Mouse (Mus musculus) left cerebral cortex, adult 2 months (tissue): ENCODE measurements around the gene Pbld1. TPM values are rescaled to one million over a fixed set of nuclear protein-coding genes. Genes with fewer than 3 reads are reported as not detected.
"Not testable (repeated sequence)": the region's sequence is repeated elsewhere in the genome, so short reads cannot be mapped to it uniquely, and the experiment has no call there.

Experiments used
- DNase-seq, 2 experiments: peaks; one replicate each; pipeline ENCODE4 v3.0.0; 2021 to 2022; ENCODE audit warnings: low spot score in 2 of 2, mixed read lengths in 1 of 2; ENCODE audit errors: extremely low spot score in 1 of 2
- H3K27ac ChIP-seq: fragments of 200-600 bp; 2 replicates; pipeline ENCODE4 v1.8.1; 2022
- H3K4me3 ChIP-seq: fragments of 200-600 bp; 2 replicates; pipeline ENCODE4 v1.8.1; 2022
- CTCF ChIP-seq: fragments of 200-600 bp; IDR thresholded peaks from 2 replicates; pipeline ENCODE4 v1.8.1; 2022; ENCODE audit warnings: antibody characterized with exemption, mild to moderate bottlenecking, moderate library complexity
- intact Hi-C: fragments of 180-260 bp; cut with DNase I; formaldehyde crosslinking; loops from one replicate; pipeline ENCODE4 v1.15.1; 2025
- total RNA-seq, 2 experiments: library from RNA; stranded (reverse); gene quantifications; 2 replicates each; pipeline ENCODE4 v1.2.3; 2021

Gene Pbld1
- total RNA-seq, 2 experiments from 2014 or later, result 0.23 to 0.66 TPM

DNA sequence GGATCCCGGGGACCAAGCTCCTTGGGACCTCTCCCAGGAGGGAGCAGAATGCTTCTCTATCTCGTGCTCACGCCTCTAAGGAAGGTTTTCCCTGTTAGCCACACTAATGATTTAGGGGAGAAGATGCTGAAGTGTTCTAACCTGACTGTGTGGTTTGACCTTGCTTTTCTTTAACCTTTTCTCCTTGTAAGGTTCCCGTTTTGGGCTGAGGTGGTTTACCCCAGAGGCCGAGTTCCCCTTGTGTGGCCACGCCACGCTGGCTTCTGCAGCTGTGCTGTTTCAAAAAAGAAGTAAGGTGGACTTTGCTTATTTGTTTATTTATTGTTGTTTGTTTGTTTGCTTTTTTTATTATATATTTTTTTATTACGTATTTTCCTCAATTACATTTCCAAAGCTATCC lies 12.2 kb upstream of the Pbld1 start:
- DNase-seq, result no peak
- intact Hi-C loops, result no loop called here
- Histone ChIP-seq H3K4me3 (no peak overlapping the region), H3K27ac (no peak overlapping the region)
- TF ChIP-seq CTCF, result no peak

DNA sequence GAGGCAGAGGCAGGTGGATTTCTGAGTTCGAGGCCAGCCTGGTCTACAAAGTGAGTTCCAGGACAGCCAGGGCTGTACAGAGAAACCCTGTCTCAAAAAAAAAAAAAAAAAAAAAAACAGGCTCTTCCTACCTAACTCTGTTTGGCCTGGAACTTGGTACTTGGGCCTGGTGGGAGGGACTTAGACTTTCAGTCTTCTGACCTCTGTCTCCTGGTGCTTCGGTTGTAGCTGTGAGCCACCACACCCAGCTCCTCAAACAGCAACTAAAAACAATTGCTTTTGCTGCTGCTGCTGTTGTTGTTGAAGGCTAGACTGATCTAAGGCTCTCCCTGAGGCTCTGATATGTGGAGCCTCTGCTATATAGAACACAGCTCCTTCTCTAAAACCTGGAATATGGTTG lies 10.9 kb upstream of the Pbld1 start:
- intact Hi-C loops, result no loop called here
- DNase-seq, result no peak

GRCm38 (mm10) chr10:63051267-63051666 lies 8.7 kb upstream of the Pbld1 start:
- TF ChIP-seq CTCF, result no peak
- no peak for DNase-seq
- Histone ChIP-seq H3K27ac (no peak overlapping the region), H3K4me3 (no peak overlapping the region)
- intact Hi-C loops, result no loop called here

More for the DNA sequence above, 10.9 kb upstream of the Pbld1 start:
- Histone ChIP-seq H3K27ac (no peak overlapping the region), H3K4me3 (no peak overlapping the region)
- TF ChIP-seq CTCF, result no peak

DNA sequence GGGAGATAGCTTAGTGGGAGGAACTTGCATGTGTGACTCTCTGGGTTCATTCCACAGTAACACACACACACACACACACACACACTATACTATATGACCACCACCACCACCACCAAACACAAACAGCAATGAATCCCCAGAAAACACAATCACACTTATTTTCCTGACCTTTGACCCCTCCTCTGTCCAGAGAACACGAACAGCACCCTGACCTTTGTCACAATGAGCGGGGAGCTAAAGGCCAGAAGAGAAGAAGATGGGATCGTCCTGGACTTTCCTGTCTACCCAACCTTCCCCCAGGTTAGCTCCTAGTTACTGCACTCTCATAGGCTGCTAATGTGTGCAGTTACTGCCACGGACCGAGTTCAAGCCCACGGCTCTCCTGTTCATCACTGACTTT lies 8.0 kb upstream of the Pbld1 start:
- no peak for TF ChIP-seq CTCF
- Histone ChIP-seq H3K4me3 (no peak overlapping the region), H3K27ac (no peak overlapping the region)
- intact Hi-C loops, result no loop called here
- DNase-seq, result no peak

- H3K4me3 ChIP-seq, result no peak overlapping the region
- intact Hi-C loops, result no loop called here
- DNase-seq, result no peak
- TF ChIP-seq CTCF, result no peak
- no peak overlapping the region for H3K27ac ChIP-seq
These were observed 7.0 kb upstream of the Pbld1 start for GRCm38 (mm10) chr10:63053007-63053406.

GRCm38 (mm10) chr10:63054071-63054470 lies 5.9 kb upstream of the Pbld1 start:
- intact Hi-C loops, H3K27ac ChIP-seq, H3K4me3 ChIP-seq, DNase-seq: not testable (repeated sequence)

DNA sequence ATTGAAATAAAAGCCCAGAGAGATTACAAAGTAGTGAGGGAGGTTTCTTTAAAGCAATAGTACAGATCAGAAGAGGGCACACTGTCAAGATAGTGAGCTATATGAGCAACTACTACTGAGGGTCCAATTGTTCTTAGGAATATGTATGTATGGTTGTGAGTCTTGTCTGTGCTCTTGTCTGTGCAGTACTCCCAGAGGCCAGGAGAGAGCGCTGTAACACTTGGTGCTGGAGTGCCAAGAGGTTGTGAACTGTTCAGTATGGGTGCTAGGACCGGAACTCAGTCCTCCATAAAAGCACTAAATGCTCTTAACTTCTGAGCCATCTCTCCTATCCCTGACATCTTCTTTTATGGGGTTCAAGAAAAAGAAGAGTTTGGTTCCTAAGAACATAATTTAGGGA lies 5.4 kb upstream of the Pbld1 start:
- no peak for DNase-seq
- no peak overlapping the region for H3K4me3 ChIP-seq
- H3K27ac ChIP-seq, result no peak overlapping the region
- TF ChIP-seq CTCF, result no peak; the same call in 1 of the 2 replicates
- intact Hi-C loops, result no loop called here

DNA sequence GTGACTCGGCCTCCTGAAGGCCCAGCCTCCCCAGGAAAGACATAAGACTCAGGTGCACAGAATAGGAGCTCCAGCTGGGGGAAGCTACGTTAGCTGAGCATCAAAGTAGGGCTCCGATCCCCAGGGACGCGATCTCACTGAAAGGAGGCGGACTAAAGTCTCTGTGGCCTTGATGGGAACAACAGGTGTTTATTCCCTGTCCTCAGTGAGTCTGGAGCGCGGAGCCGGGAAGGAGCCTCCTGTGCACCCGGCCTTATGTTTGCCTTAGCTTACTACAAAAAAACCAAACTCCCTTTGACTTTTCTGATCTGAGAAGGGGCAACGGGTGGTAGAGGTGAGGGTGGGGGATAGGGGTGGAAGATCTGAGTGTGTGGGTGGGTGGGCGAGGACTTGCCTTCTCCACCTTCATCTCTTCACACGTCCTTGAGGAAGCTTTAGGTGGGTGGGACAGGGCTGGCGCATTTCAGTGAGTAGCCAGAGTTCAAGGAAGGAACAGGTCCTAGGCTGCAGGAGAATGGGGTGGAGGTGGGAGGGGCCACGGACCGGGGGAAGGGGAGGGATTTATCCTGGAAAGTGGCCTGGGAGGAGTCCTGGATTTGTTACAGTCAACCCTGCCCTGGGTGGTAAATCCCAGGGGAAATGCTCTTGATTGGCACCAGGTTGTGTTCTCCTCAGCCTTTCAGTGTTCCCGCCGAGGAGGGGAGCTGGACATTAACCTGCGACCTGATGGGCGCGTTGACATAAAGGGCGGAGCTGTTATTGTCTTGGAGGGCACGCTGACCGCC lies 2.8 kb upstream of the Pbld1 start:
- no peak for TF ChIP-seq CTCF
- no peak for DNase-seq
- intact Hi-C loops, result no loop called here
- Histone ChIP-seq H3K27ac (no peak overlapping the region), H3K4me3 (no peak overlapping the region)

- Histone ChIP-seq H3K27ac (no peak overlapping the region), H3K4me3 (no peak overlapping the region)
- intact Hi-C loops, result loop anchor here (10.0 kb wide), 1 partner anchor 246 kb away; no protein-coding TSS in a partner anchor
- no peak for TF ChIP-seq CTCF
- DNase-seq, result no peak
These were observed 444 bp downstream of the Pbld1 start for GRCm38 (mm10) chr10:63060406-63060805.

GRCm38 (mm10) chr10:63061266-63061665 lies 1.3 kb downstream of the Pbld1 start:
- H3K4me3 ChIP-seq, result no peak overlapping the region
- no peak for DNase-seq
- TF ChIP-seq CTCF, result no peak
- intact Hi-C loops, result loop anchor here (10.0 kb wide), 1 partner anchor 246 kb away; no protein-coding TSS in a partner anchor
- H3K27ac ChIP-seq, result no peak overlapping the region

GRCm38 (mm10) chr10:63062696-63063095 lies 2.7 kb downstream of the Pbld1 start:
- DNase-seq, result no peak
- intact Hi-C loops, result loop anchor here (10.0 kb wide), 1 partner anchor 248 kb away; no protein-coding TSS in a partner anchor
- no peak overlapping the region for H3K27ac ChIP-seq
- no peak for TF ChIP-seq CTCF
- no peak overlapping the region for H3K4me3 ChIP-seq

DNA sequence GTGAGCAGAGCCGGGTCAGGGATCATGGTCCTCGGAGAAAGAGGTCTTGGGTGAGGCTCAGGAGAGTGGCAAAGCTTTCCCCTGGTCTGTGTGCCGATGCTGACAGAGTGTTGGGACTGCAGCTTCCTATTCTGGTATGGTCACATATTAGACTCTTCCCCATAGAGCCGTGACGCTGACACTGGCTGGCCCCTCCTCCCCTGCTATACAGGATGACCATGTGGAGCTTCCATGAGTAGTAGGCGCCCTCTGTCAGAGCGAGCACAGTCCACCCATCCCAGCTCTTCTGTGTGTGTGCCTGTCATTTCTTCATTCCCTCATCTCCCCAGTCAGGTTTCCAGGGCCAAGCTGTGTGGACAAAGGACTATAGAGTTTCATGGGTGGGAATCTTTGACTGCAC lies 3.4 kb downstream of the Pbld1 start:
- Histone ChIP-seq H3K27ac (no peak overlapping the region), H3K4me3 (no peak overlapping the region)
- no peak for DNase-seq
- no peak for TF ChIP-seq CTCF
- intact Hi-C loops, result loop anchor here (10.0 kb wide), 1 partner anchor 249 kb away; no protein-coding TSS in a partner anchor

- DNase-seq, result no peak
- TF ChIP-seq CTCF, result no peak
- Histone ChIP-seq H3K27ac (no peak overlapping the region), H3K4me3 (no peak overlapping the region)
- intact Hi-C loops, result loop anchor here (2.0 to 10.0 kb wide), 2 partner anchors 20 to 250 kb away; no protein-coding TSS in a partner anchor
These were observed 4.6 kb downstream of the Pbld1 start for GRCm38 (mm10) chr10:63064516-63064915.
